Mouse (Mus musculus) ES-CJ7 (cell line): Measurements from ENCODE around the gene Rpl28.

ENCODE experiments used
- DNase-seq: peaks from one replicate; pipeline ENCODE4 v3.0.0; 2011; ENCODE audit warnings: low read depth, low spot score

Gene Rpl28

GRCm38 (mm10) chr7:4835631-4836327 lies 43.1 kb downstream of the Rpl28 start:
- no peak for DNase-seq

- peak; percentile 79 for DNase-seq
Observed at GRCm38 (mm10) chr7:4836351-4836792, 43.7 kb downstream of the Rpl28 start.

DNA sequence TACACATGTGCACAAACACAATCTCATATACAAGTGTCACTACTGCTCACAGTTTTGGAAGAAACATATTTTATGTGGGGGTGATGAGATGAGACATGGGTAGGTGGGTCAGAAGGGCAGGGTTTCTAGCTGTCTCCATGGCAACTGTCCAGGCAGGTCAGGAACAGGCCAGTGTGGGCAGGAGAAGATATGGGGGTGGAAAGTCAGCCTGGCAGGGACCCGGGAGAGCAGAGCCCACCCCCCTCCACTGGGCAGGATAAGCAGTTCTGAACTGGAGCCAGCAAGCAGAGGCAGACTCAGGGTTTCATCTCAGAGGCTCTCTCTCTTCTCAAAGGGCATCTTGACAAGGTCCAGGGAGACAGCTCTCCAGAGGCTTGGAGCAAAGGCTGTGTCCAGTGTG lies 45.0 kb downstream of the Rpl28 start:
- no peak for DNase-seq

DNA sequence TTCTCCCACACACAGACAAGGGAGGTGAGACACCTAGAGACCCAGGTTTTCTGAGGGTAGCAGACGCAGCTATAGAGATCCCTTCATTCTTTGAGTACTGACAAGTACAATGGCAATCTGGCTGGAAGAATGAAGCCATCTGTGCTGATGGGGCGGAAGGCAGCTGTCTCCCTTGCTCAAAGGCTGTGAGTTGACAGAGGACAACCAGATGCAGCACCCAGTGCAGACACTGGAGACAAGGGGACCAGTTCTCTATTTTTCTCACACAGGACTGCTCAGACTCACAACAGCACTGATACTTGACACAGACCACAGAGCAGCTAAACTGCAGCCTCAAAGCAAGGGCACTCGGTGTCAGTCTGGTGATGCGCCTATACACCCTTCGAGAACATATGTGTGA lies 49.4 kb downstream of the Rpl28 start:
- DNase-seq, result no peak

DNA sequence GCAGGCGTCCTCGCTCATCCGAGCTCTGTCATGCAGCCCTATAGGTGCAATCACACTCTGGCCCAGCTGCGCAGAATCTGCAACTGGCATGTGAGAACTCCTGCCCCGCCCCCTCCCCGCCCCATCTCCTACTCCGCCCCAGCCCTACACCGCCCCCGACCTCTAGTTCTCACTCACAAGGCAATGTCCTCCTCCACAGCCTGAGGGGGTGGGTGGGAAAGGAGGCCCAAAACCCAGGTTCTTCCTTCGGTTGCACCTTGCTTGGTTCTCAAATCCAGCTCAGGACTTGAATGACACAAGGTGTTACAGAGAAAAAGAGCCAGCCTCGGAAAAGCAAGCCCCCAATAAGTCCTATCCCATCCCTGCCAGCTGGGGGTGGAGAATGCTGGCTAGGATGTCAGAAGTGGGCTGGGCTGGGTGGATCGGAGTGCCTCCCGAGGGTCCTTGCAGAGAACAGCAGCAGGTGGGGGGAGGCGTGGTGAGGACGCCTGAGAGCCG lies 50.0 kb downstream of the Rpl28 start:
- peak; percentile 78 for DNase-seq

GRCm38 (mm10) chr7:4843604-4844244 lies 51.0 kb downstream of the Rpl28 start:
- peak; percentile 57 for DNase-seq

GRCm38 (mm10) chr7:4844245-4844916 lies 51.7 kb downstream of the Rpl28 start, which contains the start of gene Shisa7:
Shisa7 (minus strand) TSS chr7:4844696.
- no peak for DNase-seq
